Mouse (Mus musculus): ENCODE measurements around the gene Cers2. TPM values are rescaled to one million over a fixed set of nuclear protein-coding genes. Genes with fewer than 3 reads are reported as not detected.
"Not testable (repeated sequence)": the region's sequence is repeated elsewhere in the genome, so short reads cannot be mapped to it uniquely, and the experiment has no call there.

The Cers2 gene
- total RNA-seq, 2 experiments from 2014 or later, result 20.3 to 21.7 TPM

- DNase-seq, result peak; percentile 52
Measured at GRCm38 (mm10) chr3:95318548-95318947, 4.0 kb downstream of the Cers2 start.

DNA sequence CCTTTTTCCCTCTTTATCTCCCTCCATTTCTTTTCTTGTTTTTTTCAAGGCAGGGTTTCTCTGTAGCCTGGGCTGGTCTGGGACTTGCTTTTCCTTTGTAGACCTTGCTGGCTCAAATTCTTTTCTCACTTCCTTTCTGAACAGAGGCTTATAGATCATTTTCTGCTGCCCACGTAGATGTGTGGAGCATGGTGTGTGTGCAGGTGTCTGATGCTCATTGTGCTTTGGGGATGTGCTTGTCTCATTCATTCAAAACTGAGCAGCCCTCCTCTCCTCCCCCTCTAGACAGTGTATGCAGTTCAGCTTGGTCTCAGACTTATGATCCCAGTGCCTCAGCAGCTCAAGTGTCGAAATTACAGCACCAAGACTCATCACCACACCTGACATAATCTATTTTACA is 4.5 kb downstream of the Cers2 start:
- DNase-seq, result no peak

GRCm38 (mm10) chr3:95319701-95320625 is 5.4 kb downstream of the Cers2 start:
- no peak for DNase-seq

DNA sequence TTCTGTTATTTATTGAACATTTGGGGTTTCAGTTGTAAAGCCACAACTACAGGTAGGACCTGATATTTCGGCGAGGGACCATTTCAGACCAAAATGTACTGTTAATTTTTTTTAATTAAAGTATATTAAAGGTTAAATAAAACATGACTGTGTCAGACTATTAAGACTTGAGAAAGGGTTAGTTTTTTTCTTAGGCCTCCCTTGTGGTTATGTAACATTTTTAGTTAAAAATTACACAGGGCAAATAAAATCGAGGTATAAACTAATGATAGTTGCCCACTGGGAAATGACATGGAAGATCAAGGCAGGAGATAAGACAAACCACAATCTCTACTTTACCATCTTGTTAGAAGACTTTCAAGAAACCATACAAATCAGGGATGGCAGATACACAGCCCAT is 8.8 kb downstream of the Cers2 start:
- no peak for DNase-seq

- no peak for DNase-seq
Measured at GRCm38 (mm10) chr3:95324454-95325144, 10.0 kb downstream of the Cers2 start.

- DNase-seq, result no peak
Measured at GRCm38 (mm10) chr3:95328803-95329404, 14.3 kb downstream of the Cers2 start.

DNA sequence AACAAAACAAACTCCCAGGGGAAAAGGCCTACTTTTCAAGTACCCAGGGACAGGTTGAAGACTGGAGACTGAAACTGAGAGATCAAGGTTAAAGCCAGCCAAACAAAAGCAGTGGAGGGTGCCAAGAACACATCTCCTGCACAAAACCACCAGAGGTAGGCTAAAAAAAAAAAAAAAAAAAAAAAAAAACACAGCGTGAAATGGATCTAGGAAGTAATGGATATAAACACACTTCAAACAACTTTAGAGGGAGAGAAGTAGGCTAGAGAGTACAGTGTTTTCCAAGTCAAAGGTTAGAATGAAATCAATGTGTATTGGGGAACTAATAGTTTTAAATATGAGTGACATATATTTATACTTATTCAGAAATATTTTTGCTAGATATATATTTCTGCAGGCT is 16.9 kb downstream of the Cers2 start:
- DNase-seq, result no peak

- no peak for DNase-seq
Measured at GRCm38 (mm10) chr3:95337345-95337744, 22.8 kb downstream of the Cers2 start.

DNA sequence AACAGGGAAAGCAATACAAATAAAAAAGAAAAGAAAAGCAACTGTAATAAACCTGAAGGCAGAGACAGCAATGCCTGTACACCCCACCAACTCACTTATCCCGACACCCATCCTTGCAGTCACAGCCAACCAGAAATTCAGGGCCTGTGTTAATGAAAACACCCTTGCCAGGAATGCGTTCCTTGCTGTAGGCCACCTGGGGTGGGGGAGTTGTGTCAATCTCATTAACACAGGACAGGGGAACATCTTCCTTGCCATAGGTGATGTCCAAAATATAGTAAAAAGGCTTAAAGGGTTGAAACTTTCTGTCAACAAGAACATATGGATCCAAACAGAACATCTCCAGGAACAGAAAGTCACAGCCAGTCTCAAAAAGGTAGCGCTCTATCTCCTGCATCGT is 23.7 kb downstream of the Cers2 start:
- DNase-seq, result no peak

DNA sequence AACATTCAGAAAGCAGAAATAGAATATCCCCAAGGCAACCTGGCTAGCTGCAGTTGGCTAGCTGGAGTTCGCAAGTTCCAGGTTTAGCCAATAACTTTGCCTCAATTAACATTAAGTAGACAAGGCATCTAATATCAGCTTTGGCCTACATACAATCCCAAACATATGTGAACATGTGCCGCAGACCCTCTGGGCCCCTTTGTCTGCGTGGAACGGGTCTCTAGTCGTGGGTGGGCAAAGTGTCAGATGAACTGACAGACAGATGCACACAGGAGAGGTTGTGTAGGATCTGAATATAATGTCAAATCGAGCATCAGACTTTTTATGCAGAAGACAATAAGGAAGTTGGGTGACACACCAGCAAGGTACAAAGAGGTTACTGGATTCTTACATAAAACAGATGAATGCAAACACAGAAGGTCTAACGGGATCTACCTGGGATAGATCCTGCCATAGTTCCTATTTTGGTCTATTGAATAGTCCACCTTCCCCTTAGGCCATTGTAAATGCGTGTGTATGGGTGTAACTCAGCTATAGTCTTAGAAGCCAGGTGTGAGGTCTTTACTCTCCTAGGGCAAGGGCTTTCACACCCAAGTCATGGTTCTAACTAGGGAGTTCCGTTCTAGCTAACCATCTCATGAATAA is 28.9 kb downstream of the Cers2 start:
- DNase-seq, result not testable (repeated sequence)

GRCm38 (mm10) chr3:95346454-95346853 is 31.9 kb downstream of the Cers2 start:
- no peak for DNase-seq

DNA sequence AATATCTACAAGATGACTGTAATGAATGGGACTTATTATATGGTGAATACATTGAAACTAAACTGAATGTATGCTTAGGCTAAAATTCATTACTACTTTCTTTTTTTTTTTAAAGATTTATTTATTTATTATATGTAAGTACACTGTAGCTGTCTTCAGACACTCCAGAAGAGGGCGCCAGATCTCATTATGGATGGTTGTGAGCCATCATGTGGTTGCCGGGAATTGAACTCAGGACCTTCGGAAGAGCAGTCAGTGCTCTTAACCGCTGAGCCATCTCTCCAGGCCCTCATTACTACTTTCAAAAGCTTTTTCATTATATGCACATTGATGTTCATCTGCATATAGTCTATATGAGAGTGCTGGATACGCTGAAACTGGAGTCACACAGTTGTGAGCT is 33.8 kb downstream of the Cers2 start:
- not testable (repeated sequence) for DNase-seq

GRCm38 (mm10) chr3:95349491-95349890 is 34.9 kb downstream of the Cers2 start:
- DNase-seq, result no peak

DNA sequence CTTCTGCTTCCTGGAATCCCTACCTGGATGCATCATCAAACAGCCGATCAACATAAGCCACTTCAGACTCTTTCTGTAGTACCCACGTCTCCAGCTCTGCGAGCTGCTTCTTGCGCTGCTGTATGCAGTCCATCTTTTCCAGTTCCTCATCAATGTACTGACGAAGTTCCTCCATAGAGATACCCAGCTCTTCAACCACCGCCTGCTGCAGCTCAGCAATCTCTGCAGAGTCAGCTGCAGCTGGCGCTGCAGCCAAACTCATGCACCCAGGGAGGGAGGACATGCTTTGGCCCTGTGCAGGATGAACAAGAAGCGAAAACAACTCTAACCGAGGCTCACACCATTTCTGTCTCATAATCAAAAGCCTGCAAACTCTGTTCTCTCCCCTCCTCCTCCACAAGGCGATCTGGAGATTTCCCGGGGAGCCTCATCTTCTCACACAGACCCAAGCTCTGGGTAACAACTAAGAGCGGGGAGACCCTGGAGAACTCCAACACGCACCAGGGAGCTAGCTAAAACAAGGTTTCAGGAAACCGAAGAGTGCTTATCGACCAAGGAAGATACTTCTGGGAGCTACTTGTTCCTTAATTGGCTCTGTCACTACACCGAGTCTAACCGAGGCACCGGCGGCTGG is 41.4 kb downstream of the Cers2 start:
- not testable (repeated sequence) for DNase-seq

GRCm38 (mm10) chr3:95356701-95357449 is 42.3 kb downstream of the Cers2 start, which contains the start of gene Setdb1:
Setdb1 (minus strand) TSS chr3:95357202.
- DNase-seq, result peak; percentile 90

- no peak for DNase-seq
Measured at GRCm38 (mm10) chr3:95357746-95358145, 43.2 kb downstream of the Cers2 start.

DNA sequence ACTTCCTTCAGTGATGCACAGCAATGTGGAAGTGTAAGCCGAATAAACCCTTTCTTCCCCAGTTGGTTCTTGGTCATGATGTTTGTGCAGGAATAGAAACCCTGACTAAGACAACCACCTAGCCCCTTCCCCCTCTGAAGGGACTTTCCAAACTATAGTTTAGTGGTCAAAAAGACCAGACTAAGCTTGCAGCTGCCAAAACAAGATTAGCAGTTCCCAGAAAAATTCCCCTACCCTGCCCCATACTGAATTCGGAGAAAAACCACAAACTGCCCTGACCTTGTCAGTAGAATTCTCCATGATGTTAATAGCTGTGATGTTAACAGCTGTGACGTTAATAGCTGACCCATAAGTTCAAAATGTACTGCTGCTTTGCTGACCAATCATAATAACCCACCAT is 45.7 kb downstream of the Cers2 start:
- DNase-seq, result not testable (repeated sequence)

GRCm38 (mm10) chr3:95370101-95370500 is 55.5 kb downstream of the Cers2 start:
- DNase-seq, result no peak
